Comparison of ENCODE assay signal across 28 mouse cellular contexts in the genomic region with DNA sequence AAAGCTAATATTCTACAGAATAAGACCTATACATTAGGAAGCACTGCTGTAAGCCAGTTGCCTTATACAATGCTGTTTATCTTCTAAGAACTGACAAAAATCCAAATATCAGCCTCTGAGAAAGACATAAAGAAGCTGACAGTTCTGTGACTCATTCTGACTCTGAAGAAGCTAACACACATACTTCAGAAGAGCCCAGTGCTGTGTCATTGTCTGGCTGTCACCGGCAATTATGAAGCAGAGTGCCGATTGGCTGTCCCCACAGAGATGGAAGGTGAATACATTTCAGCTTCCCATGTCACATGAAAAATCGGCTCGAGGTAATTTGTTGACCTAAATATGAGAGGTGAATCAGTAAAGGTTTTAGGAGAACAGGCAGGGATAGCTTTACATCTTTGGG. TPM values are rescaled to one million over a fixed set of nuclear protein-coding genes. Genes with fewer than 3 reads are reported as not detected.
"Had no signal": no experiment of that assay in that cellular context is flagged by ENCODE, and none has a peak within 500 bp of the region (broad histone marks: within the 10 kb centered on the region; RNA-seq: fewer than 3 reads in every experiment).

No protein-coding gene starts in this region.

- H3K9me3 ChIP-seq: heart, embryonic 12.5 days; hindbrain, embryonic 15.5 days; limb, embryonic 13.5 days; limb, embryonic 15.5 days; liver, embryonic 12.5 days had no signal

- H3K36me3 ChIP-seq: heart, embryonic 12.5 days; hindbrain, embryonic 13.5 days; hindbrain, embryonic 15.5 days; limb, embryonic 13.5 days; limb, embryonic 15.5 days; liver, embryonic 12.5 days had no signal

- H3K4me2 ChIP-seq: heart, embryonic 12.5 days; hindbrain, embryonic 13.5 days; hindbrain, embryonic 15.5 days; limb, embryonic 13.5 days; limb, embryonic 15.5 days; liver, embryonic 12.5 days had no signal

- H3K27ac ChIP-seq: gastrocnemius, adult 2 months; heart, adult 2 months; hindbrain, embryonic 13.5 days; hindbrain, embryonic 15.5 days; hindbrain, postnatal 0 days; kidney, postnatal 0 days; limb, embryonic 13.5 days; limb, embryonic 15.5 days; liver, embryonic 12.5 days; liver, embryonic 14.5 days had no signal

- H3K4me3 ChIP-seq: gastrocnemius, adult 2 months; heart, adult 2 months; heart, embryonic 12.5 days; hindbrain, embryonic 13.5 days; hindbrain, embryonic 15.5 days; limb, embryonic 13.5 days; limb, embryonic 15.5 days; liver, embryonic 12.5 days had no signal

- DNase-seq: gastrocnemius, adult 2 months; gastrocnemius, postnatal 10 days; gastrocnemius, postnatal 25 days; heart, adult 2 months; heart, postnatal 10 days; heart, postnatal 4 days; kidney, adult 11 months; kidney, adult 2 months; kidney, adult 9 months; kidney, postnatal 14 days; kidney, postnatal 36 days; layer of hippocampus, adult 9-11 months; layer of hippocampus, postnatal 36 days; left cerebral cortex, postnatal 4 days had no signal

- ATAC-seq: hindbrain, postnatal 0 days; intestine, embryonic 16.5 days; liver, embryonic 12.5 days had no signal

- H3K4me1 ChIP-seq: heart, embryonic 12.5 days; hindbrain, embryonic 13.5 days; hindbrain, embryonic 15.5 days; limb, embryonic 13.5 days; limb, embryonic 15.5 days; liver, embryonic 12.5 days had no signal

- H3K9ac ChIP-seq: heart, embryonic 12.5 days; hindbrain, embryonic 13.5 days; hindbrain, embryonic 15.5 days; limb, embryonic 13.5 days; limb, embryonic 15.5 days; liver, embryonic 12.5 days; liver, embryonic 14.5 days had no signal

- H3K27me3 ChIP-seq: heart, embryonic 12.5 days; limb, embryonic 13.5 days; limb, embryonic 15.5 days; liver, embryonic 12.5 days had no signal

RNA-seq across cellular contexts. Expression of a gene that starts 24.9 kb away (rescaled TPM):
- total RNA-seq: gastrocnemius, adult 2 months; gastrocnemius, postnatal 10 days; gastrocnemius, postnatal 25 days; gastrocnemius, postnatal 4 days; granulocyte monocyte progenitor cell, adult 5-6 weeks; liver, adult 2 months had no signal
- polyA plus RNA-seq: kidney, adult 2 months; large intestine, adult 2 months; liver, adult 2 months had no signal
